ENCODE assay signal across 9 mouse cellular contexts in the genomic region with DNA sequence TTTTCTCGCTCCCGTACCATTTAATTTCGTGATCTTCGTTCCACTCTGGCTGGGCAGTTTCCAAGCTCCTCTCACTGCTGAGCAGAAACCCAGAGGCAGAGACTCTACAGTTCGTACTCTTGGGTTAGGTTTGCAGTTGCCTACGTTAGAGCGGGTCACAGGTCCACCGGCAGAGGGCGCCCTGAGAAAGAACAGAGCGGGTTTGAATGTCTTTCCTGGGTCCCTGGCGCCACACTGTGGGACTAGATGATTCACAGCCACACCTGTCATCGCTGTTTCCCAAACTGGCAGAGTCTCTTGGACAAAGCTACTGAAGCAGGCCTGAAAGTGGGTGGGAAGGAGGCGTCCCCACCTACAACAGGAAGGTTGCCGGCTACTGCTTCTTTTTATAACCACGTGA.
DNase-seq lines count a peak whose midpoint lies in the region; ATAC-seq and TF ChIP-seq lines count a peak whose summit lies in the region.
"Had no signal": no experiment of that assay in that cellular context is flagged by ENCODE, and none has a peak within 500 bp of the region (broad histone marks: within the 10 kb centered on the region; RNA-seq: fewer than 3 reads in every experiment).

No protein-coding gene starts in this region.

- H3K4me1 ChIP-seq in E14TG2a.4 (replicated peaks; ENCODE audit: low read depth, low read length): peaks cover 64% of the 10 kb centered on the region
- H3K4me1 ChIP-seq in forebrain, embryonic 12.5 days: peaks cover 87% of the 10 kb centered on the region

- H3K36me3 ChIP-seq in E14TG2a.4 (ENCODE audit: insufficient read depth, low read length): no peaks in the 10 kb centered on the region
- H3K36me3 ChIP-seq in forebrain, embryonic 12.5 days (replicated peaks): no peaks in the 10 kb centered on the region
- H3K36me3 ChIP-seq: limb, embryonic 15.5 days had no signal

- TF ChIP-seq CTCF in E14TG2a.4 (conservative IDR thresholded peaks at IDR 0.05; ENCODE audit: low read length): peak; percentile 91
- TF ChIP-seq CTCF in brain, embryonic 14.5 days (IDR thresholded peaks at IDR 0.05; ENCODE audit: borderline replicate concordance, extremely low read depth, insufficient read depth, insufficient read length): peak; percentile 99

- peak; percentile 64 for ATAC-seq in forebrain, embryonic 12.5 days (ENCODE audit: low FRiP score)

- no peak overlapping the region for H3K4me3 ChIP-seq in E14TG2a.4 (replicated peaks; ENCODE audit: low read length)
- no peak overlapping the region for H3K4me3 ChIP-seq in forebrain, embryonic 12.5 days (replicated peaks)
- H3K4me3 ChIP-seq: limb, embryonic 15.5 days had no signal

- peak overlapping the region; percentile 38; the same call in 1 of the 2 replicates for H3K9ac ChIP-seq in forebrain, embryonic 12.5 days
- H3K9ac ChIP-seq: limb, embryonic 15.5 days had no signal

- TF ChIP-seq POLR2A in brain, embryonic 14.5 days (IDR thresholded peaks at IDR 0.05; ENCODE audit: borderline replicate concordance, extremely low read depth, insufficient read depth, insufficient read length, poor library complexity, severe bottlenecking): no peak

- under 1% methylated on average over 15 of the region's 15 CpGs for WGBS in forebrain, embryonic 12.5 days

- H3K4me2 ChIP-seq in forebrain, embryonic 12.5 days: peak overlapping the region; percentile 31
- H3K4me2 ChIP-seq: limb, embryonic 15.5 days had no signal

- H3K27ac ChIP-seq in forebrain, embryonic 12.5 days: peak overlapping the region; percentile 94
- H3K27ac ChIP-seq: limb, embryonic 15.5 days had no signal

- DNase-seq in brain, embryonic 14.5 days (ENCODE audit: low read depth): peak; percentile 97
- peak; percentile 54 to 76 for DNase-seq in heart, postnatal 36 days
- DNase-seq in layer of hippocampus, adult 8-10 months (ENCODE audit: low spot score in 2 of 2): peak; percentile 91 to 97
- DNase-seq in lung, postnatal 10 days: peak; percentile 82
- DNase-seq in retina, postnatal 7 days (ENCODE audit: low read depth, low spot score): peak; percentile 83
- DNase-seq in urinary bladder, adult 2 months (ENCODE audit: low spot score): peak; percentile 50

- no peaks in the 10 kb centered on the region for H3K9me3 ChIP-seq in E14TG2a.4 (ENCODE audit: low read length)
- no peaks in the 10 kb centered on the region for H3K9me3 ChIP-seq in forebrain, embryonic 12.5 days
- H3K9me3 ChIP-seq: limb, embryonic 15.5 days had no signal

- peaks cover 91% of the 10 kb centered on the region for H3K27me3 ChIP-seq in E14TG2a.4 (ENCODE audit: insufficient read depth, low read length)
- peaks cover 24% of the 10 kb centered on the region for H3K27me3 ChIP-seq in forebrain, embryonic 12.5 days

- intact Hi-C loops in heart, postnatal 36 days (cut with DNase I): loop anchor here (1.0 kb wide), 2 partner anchors 48 to 51 kb away; no protein-coding TSS in a partner anchor
